Mouse (Mus musculus) neural tube, embryonic 15.5 days (tissue): ENCODE measurements around the gene Usp22. TPM values are rescaled to one million over a fixed set of nuclear protein-coding genes. Genes with fewer than 3 reads are reported as not detected.
A peak's percentile ranks its signal among the peaks of the same experiment; 100 is the strongest.

Experiments
- ATAC-seq: fragments of 200-750 bp; cut with Nextera tagmentation; 2 replicates; pipeline ENCODE4 v1.8.0; 2017; ENCODE audit warnings: mild to moderate bottlenecking, moderate TSS enrichment, moderate library complexity; ENCODE audit not compliant: low FRiP score
- H3K27ac ChIP-seq: fragments of 300-500 bp; sonication (generic); replicated peaks from 2 replicates; pipeline ENCODE4 v1.5.1; 2015; ENCODE audit warnings: mild to moderate bottlenecking, inconsistent platforms
- H3K27me3 ChIP-seq: fragments of 300-500 bp; sonication (generic); replicated peaks from 2 replicates; pipeline ENCODE4 v1.6.1; 2015; ENCODE audit warnings: inconsistent platforms
- H3K36me3 ChIP-seq: fragments of 300-500 bp; sonication (generic); 2 replicates; pipeline ENCODE4 v1.6.1; 2015; ENCODE audit warnings: inconsistent platforms
- H3K4me1 ChIP-seq: fragments of 300-500 bp; sonication (generic); 2 replicates; pipeline ENCODE4 v1.6.1; 2015; ENCODE audit warnings: inconsistent platforms
- H3K4me2 ChIP-seq: fragments of 300-500 bp; sonication (generic); 2 replicates; pipeline ENCODE4 v1.6.1; 2015; ENCODE audit warnings: inconsistent platforms, mild to moderate bottlenecking, moderate library complexity
- H3K4me3 ChIP-seq: fragments of 300-500 bp; sonication (generic); replicated peaks from 2 replicates; pipeline ENCODE4 v1.5.1; 2015; ENCODE audit warnings: mild to moderate bottlenecking, inconsistent platforms
- H3K9ac ChIP-seq: fragments of 300-500 bp; sonication (generic); replicated peaks from 2 replicates; pipeline ENCODE4 v1.6.1; 2015; ENCODE audit warnings: mild to moderate bottlenecking, inconsistent platforms
- H3K9me3 ChIP-seq: fragments of 300-500 bp; sonication (generic); replicated peaks from 2 replicates; pipeline ENCODE4 v1.6.1; 2016; ENCODE audit warnings: inconsistent platforms
- WGBS: fragments of 180-500 bp; shearing (Covaris S2); methylation state at CpG from one replicate; pipeline ENCODE4 v1.1.7; 2015; ENCODE audit warnings: mixed read lengths; 5-methylcytosine and 5-hydroxymethylcytosine counted together
- polyA plus RNA-seq: library from polyadenylated mRNA; unstranded; fragments of >200 nt; fragmentation: Nextera tagmentation; extraction: Ambion mirVana; gene quantifications from 2 replicates; pipeline ENCODE4 v1.2.1, GENCODE M21; 2015

The Usp22 gene
- 310 and 358 TPM in 2 replicates for polyA plus RNA-seq

DNA sequence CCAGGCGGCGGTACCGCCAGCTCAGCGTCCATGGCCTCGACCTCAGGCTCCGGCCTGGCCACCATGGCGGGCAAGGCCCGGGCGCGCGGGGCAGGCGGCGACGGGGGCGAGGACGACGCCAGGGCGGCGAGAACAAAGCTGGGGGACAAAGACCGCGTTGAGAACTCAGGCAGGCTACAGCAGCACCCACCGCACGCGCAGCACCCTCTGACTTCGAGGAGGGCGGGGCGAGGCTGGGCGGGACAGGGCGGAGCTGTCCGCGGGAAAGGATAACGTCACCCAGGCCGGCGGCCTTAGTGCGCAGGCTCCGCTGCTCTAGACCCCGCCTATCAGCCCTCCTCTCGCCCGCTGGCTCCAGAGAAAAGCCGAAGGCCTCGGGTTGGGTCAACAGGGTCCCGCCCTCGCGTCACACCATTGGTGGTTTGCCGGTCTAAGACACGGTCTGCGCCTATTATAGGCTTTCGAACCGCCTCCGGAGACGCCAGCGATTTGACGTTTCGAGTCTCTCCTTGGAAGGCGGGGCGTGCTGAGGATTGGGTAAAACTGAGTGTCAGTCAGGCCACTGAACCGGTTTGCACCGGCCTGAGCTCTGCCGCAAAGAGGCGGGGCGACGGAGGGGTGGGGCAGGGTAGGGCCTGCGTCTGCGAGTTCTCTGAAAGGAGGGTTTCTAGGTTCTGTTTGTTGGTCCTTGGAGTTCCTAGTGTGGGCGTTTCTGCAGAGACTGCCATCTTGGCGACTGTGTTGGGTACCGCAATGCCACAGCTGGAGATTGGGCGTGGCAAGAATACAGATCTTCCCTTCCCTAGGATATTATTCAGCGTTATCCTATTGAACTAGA, at the start of gene Usp22:
Gene Usp22, minus strand, starts transcription at position 235 of the 838 bp plus-strand sequence.
- WGBS = under 1% methylated on average over 69 of the region's 69 CpGs
- no peaks in the 10 kb centered on the region for H3K36me3 ChIP-seq
- H3K4me3 ChIP-seq = peak within 1 kb of the TSS; percentile 79
- ATAC-seq = peak; percentile 96
- H3K4me2 ChIP-seq = peak within 1 kb of the TSS; percentile 69
- H3K9me3 ChIP-seq = no peaks in the 10 kb centered on the region
- no peaks in the 10 kb centered on the region for H3K27me3 ChIP-seq
- peak within 1 kb of the TSS; percentile 99 for H3K9ac ChIP-seq
- peak within 1 kb of the TSS; percentile 97 for H3K27ac ChIP-seq
- peaks cover 41% of the 10 kb centered on the region for H3K4me1 ChIP-seq

- no peak for ATAC-seq
Observed at GRCm38 (mm10) chr11:61224234-61224744, 49.4 kb upstream of the Usp22 start.

DNA sequence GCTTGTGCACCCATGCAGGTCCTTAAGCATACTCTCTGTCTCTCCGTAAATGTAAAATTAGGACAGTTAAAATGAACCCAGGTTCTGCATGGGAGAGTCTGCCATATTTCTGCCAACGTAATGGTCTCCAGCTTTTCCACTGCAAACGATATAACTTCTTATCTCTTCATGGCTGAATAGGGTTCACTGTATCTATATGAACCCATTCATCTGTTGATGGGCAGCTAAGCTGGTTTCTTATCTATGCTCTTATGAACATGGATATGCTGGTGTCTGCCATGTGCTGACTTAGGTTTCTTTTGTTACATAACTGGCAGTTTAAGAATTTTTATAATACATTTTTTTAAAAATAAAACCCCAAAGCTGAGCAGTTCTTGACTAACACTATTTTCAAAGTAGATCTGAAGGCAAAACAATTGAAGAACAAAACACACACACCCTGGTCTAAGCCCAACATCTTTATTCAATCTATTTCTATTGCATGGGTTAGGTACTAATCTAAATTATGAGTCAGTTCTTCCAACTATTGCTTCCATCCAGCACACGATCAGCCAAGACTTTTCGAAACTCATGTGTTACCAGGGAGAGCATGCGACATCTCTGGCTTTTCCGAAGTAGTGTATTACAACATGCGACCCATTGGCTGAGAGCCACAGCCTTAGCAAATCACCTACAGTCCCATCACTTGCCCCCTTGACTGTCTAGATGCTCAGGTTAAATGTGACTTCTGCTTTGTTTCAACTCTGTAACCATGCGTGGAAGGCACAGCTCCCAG, 48.3 kb upstream of the Usp22 start:
- H3K27me3 ChIP-seq = no peaks in the 10 kb centered on the region
- H3K9ac ChIP-seq = no peak overlapping the region
- H3K4me1 ChIP-seq = no peaks in the 10 kb centered on the region
- no peak for ATAC-seq
- H3K27ac ChIP-seq = no peak overlapping the region
- no peak overlapping the region for H3K4me2 ChIP-seq
- 91% methylated on average over 9 of the region's 9 CpGs for WGBS
- no peak overlapping the region for H3K4me3 ChIP-seq
- no peaks in the 10 kb centered on the region for H3K36me3 ChIP-seq
- H3K9me3 ChIP-seq = no peaks in the 10 kb centered on the region

More at GRCm38 (mm10) chr11:61224234-61224744, 49.4 kb upstream of the Usp22 start:
- no peak overlapping the region for H3K4me3 ChIP-seq
- no peaks in the 10 kb centered on the region for H3K27me3 ChIP-seq
- no peak overlapping the region for H3K27ac ChIP-seq
- no peaks in the 10 kb centered on the region for H3K4me1 ChIP-seq
- 83% methylated on average over 6 of the region's 6 CpGs for WGBS
- no peak overlapping the region for H3K9ac ChIP-seq
- no peaks in the 10 kb centered on the region for H3K9me3 ChIP-seq
- H3K36me3 ChIP-seq = no peaks in the 10 kb centered on the region
- no peak overlapping the region for H3K4me2 ChIP-seq

DNA sequence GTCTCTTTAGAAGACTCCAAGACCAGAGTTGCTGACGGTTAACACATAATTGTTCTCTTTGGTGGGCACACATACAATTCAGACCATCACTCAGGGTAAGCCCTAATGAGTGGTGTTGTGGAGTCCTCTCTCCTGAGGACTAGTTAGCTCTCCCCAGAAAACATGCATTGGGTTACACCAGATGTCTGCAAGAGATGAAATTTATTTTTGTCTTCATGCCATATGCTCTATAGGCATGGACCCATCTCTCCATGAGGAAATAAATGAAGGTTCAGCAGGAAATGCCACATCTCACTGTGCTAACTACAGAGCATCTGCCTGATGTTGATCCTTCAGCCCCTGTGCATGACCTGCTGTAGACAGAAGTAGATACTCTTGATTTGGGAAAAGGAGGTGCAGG, 47.2 kb upstream of the Usp22 start:
- Histone ChIP-seq H3K9ac (no peak overlapping the region), H3K4me3 (no peak overlapping the region), H3K36me3 (no peaks in the 10 kb centered on the region), H3K9me3 (no peaks in the 10 kb centered on the region), H3K4me2 (no peak overlapping the region), H3K4me1 (no peaks in the 10 kb centered on the region), H3K27me3 (no peaks in the 10 kb centered on the region), H3K27ac (no peak overlapping the region)
- WGBS = 66% methylated on average over 1 of the region's 1 CpGs
- ATAC-seq = no peak

DNA sequence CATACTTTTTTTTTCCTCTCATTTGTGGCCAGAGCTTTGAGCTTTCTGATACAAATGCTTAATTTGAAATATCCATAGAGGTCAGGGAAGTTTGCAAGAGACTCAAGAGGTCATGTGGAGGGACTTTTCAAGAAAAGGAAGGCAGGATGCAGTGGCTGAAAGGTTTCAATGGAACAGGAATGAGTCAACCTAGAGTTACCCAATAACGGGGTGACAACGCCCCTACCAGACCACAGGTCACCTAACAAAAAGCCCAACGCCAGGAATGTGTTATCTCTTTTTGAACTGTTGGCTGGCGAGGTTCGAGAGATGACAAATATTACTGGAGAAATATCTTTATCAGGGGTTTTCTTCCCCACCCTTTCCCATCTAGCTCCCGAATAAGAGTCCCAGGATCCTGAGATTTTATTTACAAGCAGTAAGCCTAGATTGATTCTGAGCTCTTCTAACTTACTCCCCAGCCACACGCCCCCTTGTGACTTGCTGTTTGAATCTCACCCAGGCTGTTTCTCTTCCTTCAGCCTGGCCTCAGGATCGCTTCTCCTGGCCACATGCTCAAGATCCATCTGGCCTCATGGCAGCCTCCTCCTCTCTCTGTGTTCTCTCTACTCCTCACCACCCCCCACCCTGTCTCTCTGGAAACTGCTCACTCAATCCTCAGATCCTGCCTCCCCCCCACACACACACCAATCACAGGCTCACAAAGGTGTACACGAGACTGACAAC, 45.5 kb upstream of the Usp22 start:
- Histone ChIP-seq H3K36me3 (no peaks in the 10 kb centered on the region), H3K4me1 (no peaks in the 10 kb centered on the region), H3K27me3 (no peaks in the 10 kb centered on the region), H3K4me3 (no peak overlapping the region), H3K4me2 (no peak overlapping the region), H3K9ac (no peak overlapping the region), H3K27ac (no peak overlapping the region), H3K9me3 (no peaks in the 10 kb centered on the region)
- no peak for ATAC-seq
- WGBS = 75% methylated on average over 9 of the region's 9 CpGs

GRCm38 (mm10) chr11:61215936-61216335, 41.1 kb upstream of the Usp22 start:
- no peak for ATAC-seq
- Histone ChIP-seq H3K4me3 (no peak overlapping the region), H3K4me1 (no peaks in the 10 kb centered on the region; the same call in 1 of the 2 replicates), H3K27ac (no peak overlapping the region), H3K9me3 (no peaks in the 10 kb centered on the region), H3K4me2 (no peak overlapping the region), H3K9ac (no peak overlapping the region), H3K27me3 (0 out of 2 replicates have a peak, but pooled peaks cover 3% of the 10 kb centered on the region), H3K36me3 (no peaks in the 10 kb centered on the region)
- 83% methylated on average over 3 of the region's 3 CpGs for WGBS

GRCm38 (mm10) chr11:61212102-61212501, 37.2 kb upstream of the Usp22 start:
- no peak overlapping the region for H3K9ac ChIP-seq
- 38% methylated on average over 20 of the region's 20 CpGs for WGBS
- H3K4me2 ChIP-seq = no peak overlapping the region
- no peak overlapping the region for H3K27ac ChIP-seq
- H3K27me3 ChIP-seq = 0 out of 2 replicates have a peak, but pooled peaks cover 3% of the 10 kb centered on the region
- H3K4me1 ChIP-seq = peaks cover 6% of the 10 kb centered on the region; the same call in 1 of the 2 replicates
- H3K9me3 ChIP-seq = no peaks in the 10 kb centered on the region
- H3K36me3 ChIP-seq = no peaks in the 10 kb centered on the region
- ATAC-seq = no peak
- H3K4me3 ChIP-seq = no peak overlapping the region

- H3K4me2 ChIP-seq = no peak overlapping the region
- H3K9ac ChIP-seq = no peak overlapping the region
- no peak overlapping the region for H3K27ac ChIP-seq
- ATAC-seq = no peak
- H3K4me3 ChIP-seq = no peak overlapping the region
- H3K36me3 ChIP-seq = no peaks in the 10 kb centered on the region
- H3K9me3 ChIP-seq = no peaks in the 10 kb centered on the region
- 0 out of 2 replicates have a peak, but pooled peaks cover 3% of the 10 kb centered on the region for H3K27me3 ChIP-seq
- H3K4me1 ChIP-seq = peaks cover 10% of the 10 kb centered on the region; the same call in 1 of the 2 replicates
- 84% methylated on average over 10 of the region's 10 CpGs for WGBS
Observed at GRCm38 (mm10) chr11:61208316-61208715, 33.5 kb upstream of the Usp22 start.

- H3K9ac ChIP-seq = no peak within 1 kb of the TSS
- no peak for ATAC-seq
- H3K4me1 ChIP-seq = peaks cover 10% of the 10 kb centered on the region; the same call in 1 of the 2 replicates
- no peak within 1 kb of the TSS for H3K4me3 ChIP-seq
- no peaks in the 10 kb centered on the region for H3K9me3 ChIP-seq
- H3K27ac ChIP-seq = no peak within 1 kb of the TSS
- no peaks in the 10 kb centered on the region for H3K36me3 ChIP-seq
- H3K27me3 ChIP-seq = 0 out of 2 replicates have a peak, but pooled peaks cover 3% of the 10 kb centered on the region
- 75% methylated on average over 10 of the region's 10 CpGs for WGBS
- no peak within 1 kb of the TSS for H3K4me2 ChIP-seq
Observed at GRCm38 (mm10) chr11:61207487-61208246, 32.8 kb upstream of the Usp22 start, which contains the start of gene Aldh3a1. Aldh3a1 (plus strand) TSS chr11:61207537.

GRCm38 (mm10) chr11:61206136-61206535, 31.3 kb upstream of the Usp22 start:
- no peaks in the 10 kb centered on the region for H3K9me3 ChIP-seq
- ATAC-seq = no peak

More at GRCm38 (mm10) chr11:61206136-61206535, 31.3 kb upstream of the Usp22 start:
- 92% methylated on average over 3 of the region's 3 CpGs for WGBS
- H3K9ac ChIP-seq = no peak overlapping the region
- no peaks in the 10 kb centered on the region for H3K27me3 ChIP-seq
- H3K36me3 ChIP-seq = no peaks in the 10 kb centered on the region
- H3K4me1 ChIP-seq = 0 out of 2 replicates have a peak, but pooled peaks cover 10% of the 10 kb centered on the region
- no peak overlapping the region for H3K4me2 ChIP-seq
- H3K4me3 ChIP-seq = no peak overlapping the region
- no peak overlapping the region for H3K27ac ChIP-seq
